Mouse (Mus musculus) kidney, adult 2 months (tissue): ENCODE data around the gene Tk1. TPM values are rescaled to one million over a fixed set of nuclear protein-coding genes. Genes with fewer than 3 reads are reported as not detected.
A peak's percentile ranks its signal among the peaks of the same experiment; 100 is the strongest.

ENCODE experiments used
- DNase-seq: peaks from one replicate; pipeline ENCODE4 v3.0.0; 2021
- H3K27ac ChIP-seq: fragments of 200-500 bp; 2 replicates; pipeline ENCODE4 v1.5.1; 2012; ENCODE audit warnings: low read depth, low read length, control low read depth, inconsistent platforms; ENCODE audit not compliant: insufficient read depth
- H3K27me3 ChIP-seq: fragments of 200-500 bp; replicated peaks from 2 replicates; pipeline ENCODE4 v1.6.1; 2012; ENCODE audit warnings: mild to moderate bottlenecking, moderate library complexity, low read length, inconsistent platforms; ENCODE audit not compliant: control insufficient read depth, insufficient read depth
- H3K36me3 ChIP-seq: fragments of 200-500 bp; 2 replicates; pipeline ENCODE4 v1.6.1; 2012; ENCODE audit warnings: mild to moderate bottlenecking, moderate library complexity, low read length, inconsistent platforms; ENCODE audit not compliant: control insufficient read depth, insufficient read depth
- H3K4me1 ChIP-seq: fragments of 200-500 bp; 2 replicates; pipeline ENCODE4 v1.6.1; 2011; ENCODE audit warnings: low read length; ENCODE audit not compliant: control insufficient read depth, insufficient read depth
- H3K4me3 ChIP-seq: fragments of 200-500 bp; 2 replicates; pipeline ENCODE4 v1.5.1; 2011; ENCODE audit warnings: mild to moderate bottlenecking, low read depth, low read length, control low read depth; ENCODE audit not compliant: insufficient read depth
- CTCF ChIP-seq: fragments of 200-500 bp; conservative IDR thresholded peaks from 2 replicates; pipeline ENCODE4 v1.5.1; 2011; ENCODE audit warnings: low read depth, mild to moderate bottlenecking, control low read depth, low read length, moderate library complexity, mixed read lengths; ENCODE audit not compliant: insufficient read depth, insufficient read length
- POLR2A ChIP-seq: fragments of 200-500 bp; IDR thresholded peaks from one replicate; pipeline ENCODE4 v1.6.1; 2011; ENCODE audit warnings: low read depth, low read length, control low read depth
- WGBS: fragments of 180-500 bp; shearing (Covaris S2); methylation state at CpG from one replicate; pipeline ENCODE4 v1.1.7; 2018; 5-methylcytosine and 5-hydroxymethylcytosine counted together
- polyA plus RNA-seq: library from polyadenylated mRNA; depleted of rRNA; stranded (reverse); fragments of >200 nt; gene quantifications from 2 replicates; pipeline ENCODE4 v1.2.3, GENCODE M21; 2012; rRNA removed

Gene Tk1
- polyA plus RNA-seq, result 15.5 and 15.8 TPM in 2 replicates

DNA sequence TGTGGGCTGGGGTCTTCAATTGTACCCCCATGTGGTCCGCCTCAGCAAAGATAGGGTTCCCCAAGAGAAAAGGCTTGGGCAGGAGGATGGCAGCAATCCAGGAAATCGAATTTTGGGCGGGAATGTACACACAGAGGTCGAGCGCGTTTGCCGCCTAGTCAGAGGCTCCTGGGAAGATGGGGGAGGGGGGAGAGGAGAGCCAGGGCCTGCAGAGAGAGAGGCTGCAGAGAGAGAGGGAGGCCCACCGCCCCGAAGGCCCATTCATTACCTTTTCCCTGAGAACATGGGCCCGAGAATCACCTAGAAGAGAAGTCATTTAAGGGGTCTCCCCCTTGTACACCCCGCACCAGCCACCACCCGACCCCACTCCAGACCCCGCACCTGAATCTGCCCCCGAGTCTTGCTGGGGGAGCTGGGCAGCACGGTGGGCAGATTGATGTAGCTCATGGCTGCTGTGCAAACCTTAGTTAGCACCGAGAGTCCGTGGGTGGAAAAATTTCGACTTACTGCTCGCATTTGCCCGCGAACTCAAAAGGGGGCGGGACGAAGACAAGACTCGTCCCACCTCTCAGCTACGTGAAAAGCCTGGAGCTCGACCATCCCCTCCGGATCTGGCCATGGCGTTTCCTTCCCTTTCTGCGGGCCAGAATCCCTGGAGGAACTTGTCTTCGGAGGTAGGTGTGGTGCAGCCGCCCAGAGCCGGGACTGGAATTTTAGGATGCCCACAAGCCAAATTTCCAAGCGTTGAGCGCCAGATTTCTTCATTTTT is at the start of gene Tk1, which contains the start of gene Afmid:
Tk1 (minus strand) TSS at position 760 of the 769 bp plus-strand sequence.
Afmid (plus strand) TSS at position 592 of the 769 bp plus-strand sequence.
- Histone ChIP-seq H3K36me3 (no peaks in the 10 kb centered on the region), H3K27me3 (no peaks in the 10 kb centered on the region), H3K4me1 (peaks cover 55% of the 10 kb centered on the region), H3K4me3 (peak within 1 kb of the TSS; percentile 47), H3K27ac (peak within 1 kb of the TSS; percentile 99)
- WGBS, result 1% methylated on average over 34 of the region's 34 CpGs
- peak; percentile 92 for DNase-seq
- TF ChIP-seq CTCF, result no peak
- TF ChIP-seq POLR2A, result peak; percentile 29

DNA sequence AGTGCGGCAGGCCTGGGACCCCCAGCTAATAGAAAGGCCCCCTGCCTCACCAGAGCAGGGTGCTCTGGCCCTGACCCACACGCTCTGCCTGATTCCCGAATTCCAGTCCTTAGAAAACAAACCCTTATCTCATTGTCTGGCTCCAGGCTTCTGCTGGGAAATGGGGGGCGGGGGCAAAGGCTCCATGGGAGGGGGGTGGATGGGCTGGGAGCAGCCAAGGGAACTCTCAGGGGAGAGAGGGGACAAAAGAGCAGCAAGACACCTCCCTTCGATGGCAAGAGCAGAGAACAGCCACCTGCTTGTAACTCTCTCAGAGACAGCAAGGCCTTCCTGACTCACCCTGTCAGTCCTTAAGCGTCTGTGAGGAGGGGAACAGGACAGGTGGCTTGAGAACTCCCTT is 49.8 kb upstream of the Tk1 start:
- H3K27me3 ChIP-seq, result no peaks in the 10 kb centered on the region
- H3K36me3 ChIP-seq, result no peaks in the 10 kb centered on the region
- WGBS, result 64% methylated on average over 6 of the region's 6 CpGs
- H3K4me3 ChIP-seq, result no peak overlapping the region
- peaks cover 12% of the 10 kb centered on the region for H3K4me1 ChIP-seq
- no peak for TF ChIP-seq CTCF
- TF ChIP-seq POLR2A, result no peak
- no peak overlapping the region for H3K27ac ChIP-seq
- DNase-seq, result no peak

DNA sequence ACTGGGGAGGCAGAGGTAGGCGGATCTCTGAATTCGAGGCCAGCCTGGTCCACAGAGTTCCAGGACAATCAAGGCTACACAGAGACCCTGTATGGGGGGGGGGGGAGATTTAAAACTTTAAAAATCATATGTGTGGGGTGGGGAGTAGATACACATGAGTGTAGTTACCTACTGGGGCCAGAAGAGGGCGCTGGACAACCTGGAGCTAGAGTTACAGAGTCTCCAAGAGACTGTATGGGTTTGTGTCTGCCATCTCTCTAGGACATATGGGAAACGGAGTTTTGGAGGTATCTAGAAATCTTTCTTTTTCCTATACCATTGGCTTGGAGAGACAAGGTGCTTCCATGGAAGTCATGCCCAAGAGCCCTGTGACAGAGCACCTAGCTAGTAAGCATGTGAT is 48.5 kb upstream of the Tk1 start:
- DNase-seq, result no peak
- TF ChIP-seq CTCF (peak; percentile 42), POLR2A (no peak)
- Histone ChIP-seq H3K4me3 (no peak overlapping the region), H3K27me3 (no peaks in the 10 kb centered on the region), H3K27ac (no peak overlapping the region), H3K4me1 (peaks cover 12% of the 10 kb centered on the region), H3K36me3 (no peaks in the 10 kb centered on the region)
- WGBS, result 61% methylated on average over 4 of the region's 4 CpGs

DNA sequence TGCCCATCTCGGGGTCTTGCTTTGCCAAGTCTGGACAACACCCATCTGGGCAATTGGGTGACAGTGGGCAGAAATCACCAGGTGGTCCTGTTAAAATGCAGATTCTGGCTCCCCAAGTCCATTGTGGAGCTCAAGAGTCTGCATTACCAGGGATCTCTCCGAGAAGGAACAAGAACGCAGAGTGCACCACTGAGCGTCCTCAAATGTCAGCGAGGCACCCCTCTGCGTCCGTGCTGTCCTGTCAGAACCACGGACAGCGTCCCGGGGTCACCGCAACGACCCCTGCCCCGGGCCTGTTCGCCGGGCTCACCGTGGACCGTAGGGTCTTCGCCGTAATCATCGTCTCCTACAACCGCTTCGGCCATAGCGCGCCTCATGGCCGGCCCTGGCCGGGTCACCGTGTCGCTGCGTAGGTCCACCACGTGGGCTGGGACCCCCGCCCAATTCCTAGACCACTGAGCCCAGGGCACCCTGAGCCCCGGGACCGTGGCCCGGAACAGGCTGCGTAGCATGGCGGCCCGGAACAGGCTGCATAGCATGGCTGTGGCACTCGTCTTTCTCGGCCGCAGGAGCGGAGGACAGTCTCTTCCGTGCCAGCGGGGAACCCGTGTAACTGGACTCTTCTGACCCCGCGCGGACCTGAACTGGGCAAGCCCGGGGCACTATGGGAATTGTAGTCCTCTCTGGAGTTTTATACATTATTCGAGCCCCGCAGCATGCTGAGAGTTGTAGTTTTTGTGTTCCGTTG is 47.1 kb upstream of the Tk1 start, which contains the start of gene Tha1:
Tha1 (minus strand) TSS at position 621 of the 748 bp plus-strand sequence.
- no peak for TF ChIP-seq CTCF
- TF ChIP-seq POLR2A, result peak; percentile 69
- no peaks in the 10 kb centered on the region for H3K36me3 ChIP-seq
- peak within 1 kb of the TSS; percentile 47; the same call in 1 of the 2 replicates for H3K27ac ChIP-seq
- peak within 1 kb of the TSS; percentile 87 for H3K4me3 ChIP-seq
- H3K4me1 ChIP-seq, result peaks cover 6% of the 10 kb centered on the region; the same call in 1 of the 2 replicates
- no peaks in the 10 kb centered on the region for H3K27me3 ChIP-seq
- WGBS, result 2% methylated on average over 51 of the region's 51 CpGs
- DNase-seq, result peak; percentile 90

DNA sequence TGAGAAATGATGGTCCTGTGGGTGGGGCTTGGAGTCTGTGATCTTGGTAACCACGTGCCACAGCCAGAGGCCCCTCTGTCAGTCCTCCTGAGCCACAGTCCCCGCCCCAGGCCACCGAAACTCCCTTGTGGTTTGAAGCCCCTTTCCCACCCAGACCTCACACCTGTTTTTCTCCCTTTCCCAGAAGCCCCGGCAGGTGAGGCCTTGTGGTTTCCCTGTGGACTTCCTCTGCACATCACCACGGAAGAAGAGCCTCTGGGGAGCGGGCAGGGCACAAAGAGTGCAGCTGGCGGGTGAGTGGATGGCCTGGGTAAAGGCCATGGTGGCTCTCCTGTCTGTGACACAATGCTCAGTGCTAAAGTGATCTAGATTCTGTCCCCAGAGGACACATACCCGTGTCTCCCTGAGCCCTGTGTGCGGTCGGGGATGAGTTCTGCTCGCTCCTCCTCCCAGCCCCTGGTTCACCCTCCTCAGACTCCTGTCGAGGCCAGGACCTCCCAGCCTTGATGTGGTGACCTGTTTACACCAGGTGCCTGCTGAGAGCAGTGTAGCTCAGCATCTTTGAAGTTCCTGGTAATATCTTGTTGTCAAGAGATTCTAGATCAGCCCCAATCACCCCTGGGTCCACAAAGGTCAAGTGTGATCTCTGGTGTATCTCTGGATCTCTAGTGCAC is 46.2 kb upstream of the Tk1 start:
- DNase-seq, result no peak
- H3K27me3 ChIP-seq, result no peaks in the 10 kb centered on the region
- H3K4me3 ChIP-seq, result no peak overlapping the region
- TF ChIP-seq POLR2A (no peak), CTCF (no peak)
- no peaks in the 10 kb centered on the region for H3K36me3 ChIP-seq
- no peak overlapping the region for H3K27ac ChIP-seq
- peaks cover 4% of the 10 kb centered on the region; the same call in 1 of the 2 replicates for H3K4me1 ChIP-seq
- WGBS, result 70% methylated on average over 12 of the region's 12 CpGs

DNA sequence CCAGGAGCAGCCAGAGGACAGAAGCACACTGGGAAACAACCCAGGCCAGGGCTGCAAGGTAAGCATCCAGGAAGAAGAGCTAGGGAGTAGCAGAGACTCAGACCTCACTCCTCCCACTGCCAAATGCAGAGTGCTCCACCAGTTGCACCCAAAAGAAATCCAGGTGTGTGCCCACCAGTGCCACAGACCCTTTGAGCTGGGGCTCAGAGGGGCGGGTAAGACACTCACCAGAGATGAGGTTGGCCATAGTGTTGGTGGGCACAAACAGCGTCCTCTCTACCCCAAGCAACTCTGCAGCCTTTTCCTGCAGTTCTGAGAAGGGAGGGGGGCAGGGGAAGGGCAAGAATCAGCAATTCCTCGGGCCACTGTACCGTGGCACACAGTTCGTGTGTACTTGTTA is 45.5 kb upstream of the Tk1 start:
- 62% methylated on average over 5 of the region's 5 CpGs for WGBS
- H3K36me3 ChIP-seq, result no peaks in the 10 kb centered on the region
- no peak overlapping the region for H3K27ac ChIP-seq

More for the DNA sequence above, 45.5 kb upstream of the Tk1 start:
- no peak for DNase-seq
- Histone ChIP-seq H3K27me3 (no peaks in the 10 kb centered on the region), H3K4me1 (peaks cover 4% of the 10 kb centered on the region; the same call in 1 of the 2 replicates), H3K4me3 (no peak overlapping the region)
- TF ChIP-seq CTCF, result no peak
- no peak for TF ChIP-seq POLR2A
